Mouse (Mus musculus): ENCODE results near the gene Rangap1.
"Not testable (repeated sequence)": the region's sequence is repeated elsewhere in the genome, so short reads cannot be mapped to it uniquely, and the experiment has no call there.

Rangap1 gene

GRCm38 (mm10) chr15:81739924-81740323 is 5.4 kb downstream of the Rangap1 start:
- DNase-seq (ENCODE audit: low spot score) = no peak

- DNase-seq (ENCODE audit: low spot score) = no peak
Observed at GRCm38 (mm10) chr15:81739296-81739695, 6.0 kb downstream of the Rangap1 start.

GRCm38 (mm10) chr15:81735075-81735474 is 10.3 kb downstream of the Rangap1 start:
- no peak for DNase-seq (ENCODE audit: low spot score)

GRCm38 (mm10) chr15:81729792-81730635 is 15.3 kb downstream of the Rangap1 start:
- DNase-seq (ENCODE audit: low spot score) = peak; percentile 97

- peak; percentile 47 for DNase-seq (ENCODE audit: low spot score)
Observed at GRCm38 (mm10) chr15:81729241-81729791, 16.0 kb downstream of the Rangap1 start.

- no peak for DNase-seq (ENCODE audit: low spot score)
Observed at GRCm38 (mm10) chr15:81725965-81726364, 19.4 kb downstream of the Rangap1 start.

- DNase-seq (ENCODE audit: low spot score) = no peak
Observed at GRCm38 (mm10) chr15:81723653-81724052, 21.7 kb downstream of the Rangap1 start.

GRCm38 (mm10) chr15:81722361-81722760 is 23.0 kb downstream of the Rangap1 start:
- DNase-seq (ENCODE audit: low spot score) = no peak

- no peak for DNase-seq (ENCODE audit: low spot score)
Observed at GRCm38 (mm10) chr15:81719139-81719531, 26.2 kb downstream of the Rangap1 start.

- no peak for DNase-seq (ENCODE audit: low spot score)
Observed at GRCm38 (mm10) chr15:81718336-81719138, 26.8 kb downstream of the Rangap1 start.

- no peak for DNase-seq (ENCODE audit: low spot score)
Observed at GRCm38 (mm10) chr15:81713742-81714141, 31.6 kb downstream of the Rangap1 start.

- DNase-seq (ENCODE audit: low spot score) = no peak
Observed at GRCm38 (mm10) chr15:81710801-81711200, 34.5 kb downstream of the Rangap1 start.

GRCm38 (mm10) chr15:81709686-81710085 is 35.6 kb downstream of the Rangap1 start:
- DNase-seq (ENCODE audit: low spot score) = no peak

- no peak for DNase-seq (ENCODE audit: low spot score)
Observed at GRCm38 (mm10) chr15:81708991-81709390, 36.3 kb downstream of the Rangap1 start.

- no peak for DNase-seq (ENCODE audit: low spot score)
Observed at GRCm38 (mm10) chr15:81703094-81703489, 42.2 kb downstream of the Rangap1 start.

- DNase-seq (ENCODE audit: low spot score) = no peak
Observed at GRCm38 (mm10) chr15:81702306-81703093, 42.8 kb downstream of the Rangap1 start.

- not testable (repeated sequence) for DNase-seq (ENCODE audit: low spot score)
Observed at GRCm38 (mm10) chr15:81701350-81701749, 44.0 kb downstream of the Rangap1 start.

GRCm38 (mm10) chr15:81700601-81701000 is 44.7 kb downstream of the Rangap1 start:
- DNase-seq (ENCODE audit: low spot score) = no peak

GRCm38 (mm10) chr15:81700161-81700560 is 45.2 kb downstream of the Rangap1 start:
- DNase-seq (ENCODE audit: low spot score) = no peak

GRCm38 (mm10) chr15:81698532-81698931 is 46.8 kb downstream of the Rangap1 start:
- DNase-seq (ENCODE audit: low spot score) = no peak

- peak; percentile 53 for DNase-seq (ENCODE audit: low spot score)
Observed at GRCm38 (mm10) chr15:81697847-81698246, 47.5 kb downstream of the Rangap1 start.

GRCm38 (mm10) chr15:81697175-81697574 is 48.2 kb downstream of the Rangap1 start, which contains the start of gene Chadl:
Gene Chadl, minus strand, starts transcription at chr15:81697287.
- no peak for DNase-seq (ENCODE audit: low spot score)

Data from c-Kit-positive CD71-positive TER-119-positive erythroid progenitor cells, embryonic 14.5 days (primary cell).